Mouse (Mus musculus) limb, embryonic 10.5 days (tissue): ENCODE results near the gene Morf4l1. TPM values are rescaled to one million over a fixed set of nuclear protein-coding genes. Genes with fewer than 3 reads are reported as not detected.

Experiments
- DNase-seq: peaks from one replicate; pipeline ENCODE4 v3.0.0-alpha.2; 2017; ENCODE audit warnings: low spot score
- H3K27ac ChIP-seq: fragments of 300-500 bp; sonication (generic); 2 replicates; pipeline ENCODE4 v1.5.1; 2016; ENCODE audit warnings: mild to moderate bottlenecking
- H3K27me3 ChIP-seq: fragments of 300-500 bp; sonication (generic); 2 replicates; pipeline ENCODE4 v1.6.1; 2016; ENCODE audit warnings: low read depth, mild to moderate bottlenecking; ENCODE audit not compliant: poor library complexity, severe bottlenecking
- H3K36me3 ChIP-seq: fragments of 300-500 bp; sonication (generic); 2 replicates; pipeline ENCODE4 v1.6.1; 2016; ENCODE audit warnings: mild to moderate bottlenecking, moderate library complexity
- H3K4me1 ChIP-seq: fragments of 300-500 bp; sonication (generic); 2 replicates; pipeline ENCODE4 v1.6.1; 2016
- H3K4me3 ChIP-seq: fragments of 300-500 bp; sonication (generic); 2 replicates; pipeline ENCODE4 v1.5.1; 2016; ENCODE audit warnings: mild to moderate bottlenecking, moderate library complexity
- H3K9me3 ChIP-seq: fragments of 300-500 bp; sonication (generic); replicated peaks from 2 replicates; pipeline ENCODE4 v1.6.1; 2016; ENCODE audit warnings: mild to moderate bottlenecking
- WGBS: fragments of 180-500 bp; shearing (Covaris S2); methylation state at CpG from one replicate; pipeline ENCODE4 v1.1.7; 2016; 5-methylcytosine and 5-hydroxymethylcytosine counted together
- polyA plus RNA-seq: library from polyadenylated mRNA; unstranded; fragments of >200 nt; fragmentation: Nextera tagmentation; extraction: Ambion mirVana; gene quantifications from 2 replicates; pipeline ENCODE4 v1.2.1, GENCODE M21; 2016

Gene Morf4l1
- polyA plus RNA-seq, result 432 and 482 TPM in 2 replicates

- WGBS, result 2% methylated on average over 40 of the region's 40 CpGs
Observed at GRCm38 (mm10) chr9:90114567-90115307, at the start of gene Morf4l1. TSS of gene Morf4l1 (minus strand) at chr9:90114774.

GRCm38 (mm10) chr9:90163749-90164095 is 49.1 kb upstream of the Morf4l1 start:
- WGBS, result under 1% methylated on average over 18 of the region's 18 CpGs
- H3K27me3 ChIP-seq, result peaks cover 15% of the 10 kb centered on the region; the same call in 1 of the 2 replicates
- no peaks in the 10 kb centered on the region for H3K9me3 ChIP-seq
- H3K27ac ChIP-seq, result peak overlapping the region; percentile 91
- H3K4me1 ChIP-seq, result peaks cover 19% of the 10 kb centered on the region
- DNase-seq, result peak; percentile 72
- no peaks in the 10 kb centered on the region for H3K36me3 ChIP-seq
- H3K4me3 ChIP-seq, result peak overlapping the region; percentile 80

More at GRCm38 (mm10) chr9:90114567-90115307, at the start of gene Morf4l1:
- H3K27me3 ChIP-seq, result no peaks in the 10 kb centered on the region
- peak within 1 kb of the TSS; percentile 95 for H3K4me3 ChIP-seq
- peaks cover 5% of the 10 kb centered on the region for H3K36me3 ChIP-seq
- no peaks in the 10 kb centered on the region for H3K9me3 ChIP-seq
- H3K4me1 ChIP-seq, result peaks cover 12% of the 10 kb centered on the region
- peak; percentile 98 for DNase-seq
- H3K27ac ChIP-seq, result peak within 1 kb of the TSS; percentile 100

- Histone ChIP-seq H3K4me3 (peak within 1 kb of the TSS; percentile 80), H3K9me3 (no peaks in the 10 kb centered on the region), H3K27me3 (peaks cover 15% of the 10 kb centered on the region; the same call in 1 of the 2 replicates), H3K4me1 (peaks cover 19% of the 10 kb centered on the region), H3K27ac (peak within 1 kb of the TSS; percentile 91), H3K36me3 (no peaks in the 10 kb centered on the region)
- DNase-seq, result peak; percentile 78
- under 1% methylated on average over 56 of the region's 60 CpGs for WGBS
Observed at GRCm38 (mm10) chr9:90162926-90163748, 48.6 kb upstream of the Morf4l1 start, which contains the start of gene Adamts7. TSS of gene Adamts7 (plus strand) at chr9:90163069.

GRCm38 (mm10) chr9:90162243-90162925 is 47.8 kb upstream of the Morf4l1 start:
- DNase-seq, result peak; percentile 77
- no peaks in the 10 kb centered on the region for H3K36me3 ChIP-seq
- H3K27ac ChIP-seq, result peak overlapping the region; percentile 91
- no peaks in the 10 kb centered on the region for H3K9me3 ChIP-seq
- H3K4me3 ChIP-seq, result peak overlapping the region; percentile 80
- peaks cover 15% of the 10 kb centered on the region; the same call in 1 of the 2 replicates for H3K27me3 ChIP-seq
- H3K4me1 ChIP-seq, result peaks cover 19% of the 10 kb centered on the region
- WGBS, result 6% methylated on average over 15 of the region's 29 CpGs

GRCm38 (mm10) chr9:90146869-90147268 is 32.3 kb upstream of the Morf4l1 start:
- H3K4me3 ChIP-seq, result no peak overlapping the region
- H3K4me1 ChIP-seq, result no peaks in the 10 kb centered on the region
- H3K36me3 ChIP-seq, result no peaks in the 10 kb centered on the region
- DNase-seq, result no peak
- H3K27me3 ChIP-seq, result no peaks in the 10 kb centered on the region
- H3K9me3 ChIP-seq, result no peaks in the 10 kb centered on the region
- WGBS, result 81% methylated on average over 5 of the region's 5 CpGs
- H3K27ac ChIP-seq, result no peak overlapping the region

- Histone ChIP-seq H3K27ac (no peak overlapping the region), H3K27me3 (no peaks in the 10 kb centered on the region), H3K36me3 (no peaks in the 10 kb centered on the region), H3K4me1 (no peaks in the 10 kb centered on the region), H3K4me3 (no peak overlapping the region), H3K9me3 (no peaks in the 10 kb centered on the region)
- DNase-seq, result no peak
- 48% methylated on average over 2 of the region's 2 CpGs for WGBS
Observed at GRCm38 (mm10) chr9:90145788-90146187, 31.2 kb upstream of the Morf4l1 start.

- 90% methylated on average over 1 of the region's 1 CpGs for WGBS
Observed at GRCm38 (mm10) chr9:90136678-90136965, 22.0 kb upstream of the Morf4l1 start.

GRCm38 (mm10) chr9:90135963-90136677 is 21.5 kb upstream of the Morf4l1 start:
- DNase-seq, result no peak
- H3K27me3 ChIP-seq, result no peaks in the 10 kb centered on the region
- H3K9me3 ChIP-seq, result no peaks in the 10 kb centered on the region
- no peak overlapping the region for H3K4me3 ChIP-seq
- H3K27ac ChIP-seq, result 0 out of 2 replicates have a peak overlapping the region, but pooled peaks have one; percentile 19
- no peaks in the 10 kb centered on the region for H3K36me3 ChIP-seq
- 0 out of 2 replicates have a peak, but pooled peaks cover 3% of the 10 kb centered on the region for H3K4me1 ChIP-seq
- 76% methylated on average over 9 of the region's 9 CpGs for WGBS

More at GRCm38 (mm10) chr9:90136678-90136965, 22.0 kb upstream of the Morf4l1 start:
- Histone ChIP-seq H3K4me1 (0 out of 2 replicates have a peak, but pooled peaks cover 3% of the 10 kb centered on the region), H3K4me3 (no peak overlapping the region), H3K27ac (0 out of 2 replicates have a peak overlapping the region, but pooled peaks have one; percentile 19), H3K9me3 (no peaks in the 10 kb centered on the region), H3K36me3 (no peaks in the 10 kb centered on the region), H3K27me3 (no peaks in the 10 kb centered on the region)
- DNase-seq, result no peak

- Histone ChIP-seq H3K27me3 (no peaks in the 10 kb centered on the region), H3K4me3 (no peak overlapping the region), H3K27ac (no peak overlapping the region), H3K4me1 (0 out of 2 replicates have a peak, but pooled peaks cover 3% of the 10 kb centered on the region), H3K36me3 (no peaks in the 10 kb centered on the region), H3K9me3 (no peaks in the 10 kb centered on the region)
- WGBS, result 71% methylated on average over 8 of the region's 8 CpGs
- DNase-seq, result no peak
Observed at GRCm38 (mm10) chr9:90135466-90135865, 20.9 kb upstream of the Morf4l1 start.

- H3K4me3 ChIP-seq, result no peak overlapping the region
- no peaks in the 10 kb centered on the region for H3K27me3 ChIP-seq
- H3K27ac ChIP-seq, result no peak overlapping the region
- 0 out of 2 replicates have a peak, but pooled peaks cover 3% of the 10 kb centered on the region for H3K4me1 ChIP-seq
- H3K36me3 ChIP-seq, result no peaks in the 10 kb centered on the region
- H3K9me3 ChIP-seq, result no peaks in the 10 kb centered on the region
- DNase-seq, result no peak
- 83% methylated on average over 7 of the region's 7 CpGs for WGBS
Observed at GRCm38 (mm10) chr9:90133562-90134355, 19.2 kb upstream of the Morf4l1 start.

- no peaks in the 10 kb centered on the region for H3K9me3 ChIP-seq
- no peaks in the 10 kb centered on the region for H3K27me3 ChIP-seq
- no peaks in the 10 kb centered on the region for H3K36me3 ChIP-seq
- peaks cover 7% of the 10 kb centered on the region for H3K4me1 ChIP-seq
- no peak overlapping the region for H3K4me3 ChIP-seq
- no peak for DNase-seq
- H3K27ac ChIP-seq, result no peak overlapping the region
- WGBS, result 86% methylated on average over 6 of the region's 6 CpGs
Observed at GRCm38 (mm10) chr9:90128636-90129201, 14.1 kb upstream of the Morf4l1 start.
